Mouse (Mus musculus): ENCODE measurements around the gene Rassf8. TPM values are rescaled to one million over a fixed set of nuclear protein-coding genes. Genes with fewer than 3 reads are reported as not detected.

The Rassf8 gene
- total RNA-seq, 2 experiments from 2014 or later = 13.5 to 14.1 TPM

GRCm38 (mm10) chr6:145747671-145748640, 1.4 kb downstream of the Rassf8 start:
- DNase-seq (ENCODE audit: low spot score in 2 of 2) = no peak

DNA sequence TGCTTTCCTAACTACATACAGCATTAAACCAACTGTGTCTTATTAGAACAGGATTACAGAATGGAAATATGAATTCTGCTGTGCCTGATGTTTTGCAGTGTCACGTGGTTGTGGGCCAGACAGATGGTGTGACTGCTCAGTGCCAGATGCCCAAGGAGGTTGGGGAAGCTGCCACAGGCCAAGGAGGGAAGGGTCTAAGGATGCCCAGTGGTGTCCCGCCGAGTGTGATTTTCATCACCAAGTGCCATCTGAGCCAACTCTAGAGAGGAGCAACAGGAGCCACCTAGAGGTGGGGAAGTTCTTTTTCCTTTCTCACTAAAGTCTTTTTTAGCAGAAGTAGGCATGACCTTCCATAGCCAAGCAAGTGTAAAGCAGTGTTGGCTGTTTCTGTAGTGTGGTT, 3.8 kb downstream of the Rassf8 start:
- no peak for DNase-seq (ENCODE audit: low spot score in 2 of 2)

DNA sequence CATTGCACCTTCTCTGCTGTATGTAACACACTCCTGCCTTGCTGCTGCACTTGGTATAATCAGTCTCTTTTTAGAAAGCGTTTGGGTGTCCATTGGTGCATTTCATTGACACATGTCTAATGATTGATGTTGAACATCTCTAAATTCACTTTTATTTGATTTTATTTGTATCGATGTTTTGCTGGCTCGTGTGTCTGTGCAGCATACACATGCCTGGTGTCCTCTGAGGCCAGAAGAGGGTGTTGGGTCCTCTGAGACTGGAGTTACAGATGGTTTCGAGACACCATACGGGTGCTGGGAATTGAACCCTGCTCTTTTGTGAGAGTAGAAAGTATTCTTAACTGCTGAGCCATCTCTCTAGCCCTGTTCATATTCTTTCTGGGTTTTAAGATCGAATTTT, 6.7 kb downstream of the Rassf8 start:
- no peak for DNase-seq (ENCODE audit: low spot score in 2 of 2)

DNA sequence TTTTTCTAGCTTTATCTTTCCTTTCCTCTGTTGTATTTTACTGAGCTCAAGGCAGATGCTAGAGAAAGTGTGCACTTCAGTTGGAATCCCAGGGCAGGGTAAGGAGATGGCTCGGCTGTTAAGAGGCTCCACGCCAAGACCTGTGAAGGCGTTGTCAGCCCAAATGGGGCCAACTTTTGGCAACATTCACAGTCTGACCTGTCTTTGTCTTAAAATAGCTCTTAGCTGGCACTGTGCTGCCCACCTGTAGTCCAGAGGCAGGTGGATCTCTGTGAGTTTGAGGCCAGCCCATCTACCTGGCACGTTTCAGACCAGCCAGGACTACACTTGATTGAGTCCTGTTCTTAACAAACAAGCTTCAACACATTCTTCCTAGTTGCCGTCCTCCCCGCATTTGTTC, 7.9 kb downstream of the Rassf8 start:
- no peak for DNase-seq (ENCODE audit: low spot score in 2 of 2)

GRCm38 (mm10) chr6:145755942-145756639, 9.5 kb downstream of the Rassf8 start:
- DNase-seq (ENCODE audit: low spot score in 2 of 2) = no peak

DNA sequence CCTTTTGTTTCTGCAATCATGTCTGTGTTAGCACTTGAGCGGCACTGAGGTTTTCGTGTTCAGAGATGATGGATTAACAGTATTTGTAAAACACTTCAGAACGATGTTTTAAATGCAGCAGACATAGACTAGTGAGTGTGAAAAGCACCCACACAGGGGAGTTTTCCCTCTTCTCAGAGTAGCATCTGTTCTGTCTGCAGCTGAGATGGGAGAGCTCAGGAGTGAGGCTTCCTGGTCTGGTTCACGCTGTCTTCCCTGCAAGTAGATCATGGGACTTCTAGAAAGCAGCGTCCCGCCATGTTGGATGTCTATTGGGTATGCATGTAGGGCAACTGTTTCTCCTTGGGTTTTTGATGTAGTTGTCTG, 10.1 kb downstream of the Rassf8 start:
- no peak for DNase-seq (ENCODE audit: low spot score in 2 of 2)

- no peak for DNase-seq (ENCODE audit: low spot score in 2 of 2)
Observed at GRCm38 (mm10) chr6:145757346-145757745, 10.8 kb downstream of the Rassf8 start.

GRCm38 (mm10) chr6:145758685-145759084, 12.1 kb downstream of the Rassf8 start:
- no peak for DNase-seq (ENCODE audit: low spot score in 2 of 2)

- DNase-seq (ENCODE audit: low spot score in 2 of 2) = no peak
Observed at GRCm38 (mm10) chr6:145759432-145759831, 12.9 kb downstream of the Rassf8 start.

- DNase-seq (ENCODE audit: low spot score in 2 of 2) = no peak
Observed at GRCm38 (mm10) chr6:145760246-145761016, 13.9 kb downstream of the Rassf8 start.

GRCm38 (mm10) chr6:145761151-145761935, 14.8 kb downstream of the Rassf8 start:
- no peak for DNase-seq (ENCODE audit: low spot score in 2 of 2)

GRCm38 (mm10) chr6:145762016-145762415, 15.5 kb downstream of the Rassf8 start:
- DNase-seq (ENCODE audit: low spot score in 2 of 2) = no peak

- DNase-seq (ENCODE audit: low spot score in 2 of 2) = no peak
Observed at GRCm38 (mm10) chr6:145763051-145763450, 16.5 kb downstream of the Rassf8 start.

DNA sequence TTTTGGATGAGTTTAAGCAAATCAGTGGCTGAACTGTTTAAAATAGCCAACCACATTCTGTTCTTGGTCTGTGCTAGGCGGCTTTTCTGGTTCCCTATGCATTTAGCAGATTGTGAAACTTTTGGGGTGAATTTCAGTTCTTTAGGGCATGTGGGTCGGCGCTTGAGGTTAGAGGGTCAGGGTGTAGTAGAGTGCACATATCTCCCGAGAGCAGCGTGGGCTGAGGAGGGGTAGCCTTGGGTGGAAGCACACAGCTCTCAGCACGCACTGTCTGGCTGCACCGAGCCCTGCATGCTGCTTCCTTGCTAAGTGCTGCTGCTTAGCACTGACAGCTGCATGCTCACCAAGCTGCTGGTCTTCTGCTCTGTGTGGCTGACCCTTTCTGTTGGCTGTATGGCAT, 18.5 kb downstream of the Rassf8 start:
- no peak for DNase-seq (ENCODE audit: low spot score in 2 of 2)

- DNase-seq (ENCODE audit: low spot score in 2 of 2) = no peak
Observed at GRCm38 (mm10) chr6:145766971-145767370, 20.4 kb downstream of the Rassf8 start.

DNA sequence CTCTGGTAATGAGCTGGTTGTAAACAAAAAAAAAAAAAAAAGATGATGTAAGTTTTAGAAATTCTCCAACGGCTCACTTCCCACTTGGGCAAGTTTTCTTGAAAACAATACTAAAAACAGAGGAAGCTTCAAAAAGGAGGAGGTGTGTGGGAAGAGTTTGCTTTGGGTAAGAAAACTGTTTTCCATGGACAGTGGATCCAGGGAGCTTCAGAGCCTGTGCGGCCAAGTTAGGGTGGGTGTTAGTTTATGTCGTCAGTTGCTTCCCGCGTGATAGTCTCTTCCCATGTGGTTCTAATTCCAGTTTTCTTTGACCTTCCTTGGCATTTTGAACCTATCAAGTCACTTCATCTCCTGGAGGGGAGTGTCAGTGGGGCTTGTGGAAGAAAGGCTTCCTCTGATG, 21.1 kb downstream of the Rassf8 start:
- no peak for DNase-seq (ENCODE audit: low spot score in 2 of 2)

- DNase-seq (ENCODE audit: low spot score in 2 of 2) = no peak
Observed at GRCm38 (mm10) chr6:145768671-145769292, 22.2 kb downstream of the Rassf8 start.

DNA sequence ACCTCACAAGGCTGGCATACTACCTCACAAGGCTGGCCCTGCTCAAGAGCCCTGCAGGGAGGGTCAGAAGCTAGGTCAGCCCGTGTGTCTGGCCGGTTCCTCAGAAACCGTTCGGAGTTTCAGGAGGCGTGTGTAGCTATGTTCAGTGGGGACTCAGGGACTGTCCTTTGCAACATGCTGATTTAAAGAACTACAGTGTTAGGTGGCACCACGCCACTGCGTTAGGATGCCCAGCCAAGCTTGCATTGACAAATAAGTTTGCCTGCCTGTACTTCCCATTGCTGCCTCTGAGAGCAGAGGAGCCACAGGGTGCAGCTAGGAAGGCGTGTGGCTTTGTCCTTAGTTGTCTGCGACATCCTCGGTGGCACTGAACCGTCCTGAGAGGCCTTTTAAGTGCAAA, 23.3 kb downstream of the Rassf8 start:
- no peak for DNase-seq (ENCODE audit: low spot score in 2 of 2)

DNA sequence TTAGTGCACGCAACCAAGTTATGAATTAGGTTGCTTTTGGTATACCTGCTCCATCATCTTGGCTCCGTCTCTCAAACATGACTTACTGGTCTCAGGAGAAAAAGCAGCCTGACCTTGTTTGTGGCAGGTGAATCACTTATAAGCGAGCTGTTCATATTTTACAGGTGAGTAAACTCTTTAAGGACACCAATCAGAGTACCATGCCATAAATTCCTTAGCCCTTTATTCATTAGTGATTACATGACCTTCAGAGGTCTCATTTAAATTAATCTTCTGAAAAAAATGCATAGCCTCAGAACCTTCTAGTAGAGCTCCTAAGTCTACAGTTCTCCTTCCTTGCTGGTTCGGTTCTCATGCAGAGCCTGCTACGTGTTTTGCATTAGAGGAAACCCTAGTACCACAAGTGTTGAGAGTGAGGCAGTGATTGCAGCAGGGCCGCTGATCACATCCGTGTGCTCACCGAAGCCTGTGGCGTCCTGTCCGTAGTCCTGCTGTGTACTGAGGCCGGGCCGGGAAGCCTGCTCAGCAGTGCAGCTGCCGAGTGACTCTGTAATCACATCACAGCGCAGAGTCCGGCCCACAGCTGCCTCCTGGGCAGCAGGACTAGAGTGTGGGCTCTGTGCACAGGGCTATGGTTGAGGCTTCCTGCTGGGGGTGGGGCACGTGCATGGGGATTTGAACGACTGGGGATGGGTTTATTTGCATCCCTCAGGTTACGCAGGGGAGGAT, 23.9 kb downstream of the Rassf8 start:
- DNase-seq (ENCODE audit: low spot score in 2 of 2) = no peak

GRCm38 (mm10) chr6:145774436-145774835, 27.9 kb downstream of the Rassf8 start:
- DNase-seq (ENCODE audit: low spot score in 2 of 2) = no peak
